Mouse (Mus musculus) myocyte (in vitro differentiated cells): ENCODE measurements around the gene Utp4.

Source experiments
- MYOG ChIP-seq, 3 experiments: IDR thresholded peaks; one replicate each; pipeline ENCODE4 v1.6.1; 2011; ENCODE audit warnings: control low read depth in 2 of 3, low read depth in 2 of 3, mild to moderate bottlenecking in 2 of 3; ENCODE audit not compliant: insufficient read length in 2 of 3, control insufficient read depth in 1 of 3, insufficient read depth in 1 of 3
- POLR2A ChIP-seq: IDR thresholded peaks from one replicate; pipeline ENCODE4 v1.6.1; 2011; ENCODE audit warnings: low read depth, mild to moderate bottlenecking, control low read depth, moderate library complexity; ENCODE audit not compliant: insufficient read length
- POLR2AphosphoS2 ChIP-seq: IDR thresholded peaks from one replicate; pipeline ENCODE4 v1.6.1; 2011; ENCODE audit warnings: low read depth, control low read depth; ENCODE audit not compliant: insufficient read length

DNA sequence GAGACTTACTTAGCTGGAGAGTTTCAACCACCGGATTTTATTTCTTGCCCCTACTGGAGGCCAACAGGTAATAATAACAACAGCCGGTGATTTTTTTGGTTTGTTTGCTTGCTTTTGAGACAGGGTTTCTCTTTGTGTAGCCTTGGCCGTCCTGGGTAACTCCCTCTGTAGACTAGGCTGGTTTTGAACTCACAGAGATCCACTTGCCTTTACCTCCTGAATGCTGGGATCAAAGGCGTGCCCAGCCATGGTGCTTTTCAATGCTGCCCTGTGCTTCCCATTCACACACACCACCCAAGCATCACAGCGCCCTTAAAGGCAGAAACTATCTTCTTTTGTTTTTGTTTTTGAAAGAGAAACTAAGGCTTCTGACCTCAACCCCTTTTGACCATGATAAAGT lies 36.5 kb downstream of the Utp4 start:
- no peak for TF ChIP-seq MYOG (IDR thresholded peaks at IDR 0.05; ENCODE audit: control insufficient read depth in 1 of 3, insufficient read depth in 1 of 3, insufficient read length in 2 of 3, low read depth in 2 of 3)
- no peak for TF ChIP-seq POLR2A
- TF ChIP-seq POLR2AphosphoS2: no peak
